Mouse (Mus musculus) T-helper 2 cell (primary cell): ENCODE measurements around the gene Tmod1.

Source experiments
- in situ Hi-C: fragments of 300-600 bp; cut with MboI, MseI; formaldehyde crosslinking; loops from one replicate; pipeline ENCODE4 v1.15.1; 2025; ENCODE audit warnings: high pct_unique_total_duplicates

The Tmod1 gene

GRCm38 (mm10) chr4:46038892-46039751 is at the start of gene Tmod1:
Gene Tmod1 (plus strand): TSS chr4:46038935.
- in situ Hi-C loops: no loop called here

GRCm38 (mm10) chr4:45990427-45991135 is 48.2 kb upstream of the Tmod1 start:
- in situ Hi-C loops: loop anchor here (10.0 kb wide), 1 partner anchor 1534 kb away; no protein-coding TSS in a partner anchor

- in situ Hi-C loops: loop anchor here (10.0 kb wide), 1 partner anchor 1526 kb away; no protein-coding TSS in a partner anchor
Measured at GRCm38 (mm10) chr4:45998536-45998935, 40.2 kb upstream of the Tmod1 start.

GRCm38 (mm10) chr4:46008142-46008793 is 30.5 kb upstream of the Tmod1 start:
- in situ Hi-C loops: no loop called here

GRCm38 (mm10) chr4:46011698-46012097 is 27.0 kb upstream of the Tmod1 start:
- in situ Hi-C loops: no loop called here

GRCm38 (mm10) chr4:46015605-46016004 is 23.1 kb upstream of the Tmod1 start:
- in situ Hi-C loops: no loop called here

GRCm38 (mm10) chr4:46023021-46023481 is 15.7 kb upstream of the Tmod1 start:
- in situ Hi-C loops: no loop called here

GRCm38 (mm10) chr4:46025893-46026292 is 12.8 kb upstream of the Tmod1 start:
- in situ Hi-C loops: no loop called here

GRCm38 (mm10) chr4:46028224-46028623 is 10.5 kb upstream of the Tmod1 start:
- in situ Hi-C loops: no loop called here

- in situ Hi-C loops: no loop called here
Measured at GRCm38 (mm10) chr4:46028781-46029180, 10.0 kb upstream of the Tmod1 start.

- in situ Hi-C loops: no loop called here
Measured at GRCm38 (mm10) chr4:46029552-46029951, 9.2 kb upstream of the Tmod1 start.

- in situ Hi-C loops: no loop called here
Measured at GRCm38 (mm10) chr4:46032448-46032847, 6.3 kb upstream of the Tmod1 start.

- in situ Hi-C loops: no loop called here
Measured at GRCm38 (mm10) chr4:46033197-46033596, 5.5 kb upstream of the Tmod1 start.

GRCm38 (mm10) chr4:46038591-46038891 is 194 bp upstream of the Tmod1 start:
- in situ Hi-C loops: no loop called here

GRCm38 (mm10) chr4:46039899-46040298 is 1.2 kb downstream of the Tmod1 start:
- in situ Hi-C loops: no loop called here

- in situ Hi-C loops: no loop called here
Measured at GRCm38 (mm10) chr4:46040594-46041192, 2.0 kb downstream of the Tmod1 start.

- in situ Hi-C loops: no loop called here
Measured at GRCm38 (mm10) chr4:46041761-46042504, 3.2 kb downstream of the Tmod1 start.

- in situ Hi-C loops: no loop called here
Measured at GRCm38 (mm10) chr4:46042505-46042850, 3.7 kb downstream of the Tmod1 start.

- in situ Hi-C loops: no loop called here
Measured at GRCm38 (mm10) chr4:46043361-46043760, 4.6 kb downstream of the Tmod1 start.

GRCm38 (mm10) chr4:46047971-46048370 is 9.2 kb downstream of the Tmod1 start:
- in situ Hi-C loops: no loop called here

GRCm38 (mm10) chr4:46048418-46048817 is 9.7 kb downstream of the Tmod1 start:
- in situ Hi-C loops: no loop called here
